Mouse (Mus musculus): ENCODE results near the gene Tdo2.

Tdo2 gene

GRCm38 (mm10) chr3:81976102-81976501, at the start of gene Tdo2:
Gene Tdo2, minus strand, starts transcription at chr3:81976202.
- DNase-seq (ENCODE audit: low spot score): no peak

- peak; percentile 38 for DNase-seq (ENCODE audit: low spot score)
These were observed 47.1 kb upstream of the Tdo2 start for GRCm38 (mm10) chr3:82023065-82023464.

- no peak for DNase-seq (ENCODE audit: low spot score)
These were observed 46.5 kb upstream of the Tdo2 start for GRCm38 (mm10) chr3:82022421-82022920.

GRCm38 (mm10) chr3:82014148-82014703, 38.2 kb upstream of the Tdo2 start:
- DNase-seq (ENCODE audit: low spot score): no peak

GRCm38 (mm10) chr3:82007002-82007401, 31.0 kb upstream of the Tdo2 start:
- DNase-seq (ENCODE audit: low spot score): no peak

- DNase-seq (ENCODE audit: low spot score): no peak
These were observed 20.0 kb upstream of the Tdo2 start for GRCm38 (mm10) chr3:81995988-81996387.

GRCm38 (mm10) chr3:81995371-81995770, 19.4 kb upstream of the Tdo2 start:
- DNase-seq (ENCODE audit: low spot score): no peak

GRCm38 (mm10) chr3:81990531-81990930, 14.5 kb upstream of the Tdo2 start:
- no peak for DNase-seq (ENCODE audit: low spot score)

GRCm38 (mm10) chr3:81989692-81990141, 13.7 kb upstream of the Tdo2 start:
- no peak for DNase-seq (ENCODE audit: low spot score)

GRCm38 (mm10) chr3:81987628-81988027, 11.6 kb upstream of the Tdo2 start:
- DNase-seq (ENCODE audit: low spot score): no peak

- no peak for DNase-seq (ENCODE audit: low spot score)
These were observed 10.1 kb upstream of the Tdo2 start for GRCm38 (mm10) chr3:81986103-81986502.

GRCm38 (mm10) chr3:81985100-81985499, 9.1 kb upstream of the Tdo2 start:
- no peak for DNase-seq (ENCODE audit: low spot score)

- DNase-seq (ENCODE audit: low spot score): no peak
These were observed 7.3 kb upstream of the Tdo2 start for GRCm38 (mm10) chr3:81983120-81983895.

- no peak for DNase-seq (ENCODE audit: low spot score)
These were observed 6.0 kb upstream of the Tdo2 start, which contains the start of gene Asic5 for GRCm38 (mm10) chr3:81981990-81982389. Gene Asic5, plus strand, starts transcription at chr3:81982290.

- DNase-seq (ENCODE audit: low spot score): no peak
These were observed 5.6 kb upstream of the Tdo2 start for GRCm38 (mm10) chr3:81981576-81981975.

- no peak for DNase-seq (ENCODE audit: low spot score)
These were observed 395 bp downstream of the Tdo2 start for GRCm38 (mm10) chr3:81975607-81976006.

GRCm38 (mm10) chr3:81964596-81964995, 11.4 kb downstream of the Tdo2 start:
- no peak for DNase-seq (ENCODE audit: low spot score)

- no peak for DNase-seq (ENCODE audit: low spot score)
These were observed 12.2 kb downstream of the Tdo2 start for GRCm38 (mm10) chr3:81963768-81964167.

- DNase-seq (ENCODE audit: low spot score): no peak
These were observed 14.7 kb downstream of the Tdo2 start for GRCm38 (mm10) chr3:81961336-81961735.

- no peak for DNase-seq (ENCODE audit: low spot score)
These were observed 18.5 kb downstream of the Tdo2 start for GRCm38 (mm10) chr3:81957484-81957883.

- no peak for DNase-seq (ENCODE audit: low spot score)
These were observed 24.2 kb downstream of the Tdo2 start for GRCm38 (mm10) chr3:81951785-81952184.

- no peak for DNase-seq (ENCODE audit: low spot score)
These were observed 27.0 kb downstream of the Tdo2 start for GRCm38 (mm10) chr3:81949048-81949447.

GRCm38 (mm10) chr3:81944851-81945393, 31.1 kb downstream of the Tdo2 start:
- DNase-seq (ENCODE audit: low spot score): no peak
